Mouse (Mus musculus): Measurements from ENCODE around the gene Emb. TPM values are rescaled to one million over a fixed set of nuclear protein-coding genes. Genes with fewer than 3 reads are reported as not detected.

Emb gene
- polyA plus RNA-seq, 1 experiment from 2014 or later = 46.3 TPM

- Histone ChIP-seq H3K4me1 (peaks cover 15% of the 10 kb centered on the region), H3K36me3 (no peaks in the 10 kb centered on the region), H3K4me3 (no peak overlapping the region), H3K9ac (no peak overlapping the region), H3K27ac (no peak overlapping the region), H3K9me3 (no peaks in the 10 kb centered on the region), H3K4me2 (peak overlapping the region; percentile 1; the same call in 1 of the 2 replicates), H3K27me3 (peaks cover 6% of the 10 kb centered on the region; the same call in 1 of the 2 replicates)
- WGBS = 33% methylated on average over 5 of the region's 5 CpGs
- no peak for ATAC-seq (ENCODE audit: insufficient number of reproducible peaks, insufficient read depth, low FRiP score, low TSS enrichment, low read depth)
Observed at GRCm38 (mm10) chr13:117223125-117223524, 14.8 kb downstream of the Emb start.

GRCm38 (mm10) chr13:117224901-117225300, 16.6 kb downstream of the Emb start:
- Histone ChIP-seq H3K27me3 (peaks cover 6% of the 10 kb centered on the region; the same call in 1 of the 2 replicates), H3K9ac (no peak overlapping the region), H3K36me3 (no peaks in the 10 kb centered on the region), H3K4me3 (no peak overlapping the region), H3K4me1 (peaks cover 14% of the 10 kb centered on the region), H3K4me2 (no peak overlapping the region), H3K27ac (no peak overlapping the region), H3K9me3 (no peaks in the 10 kb centered on the region)
- ATAC-seq (ENCODE audit: insufficient number of reproducible peaks, insufficient read depth, low FRiP score, low TSS enrichment, low read depth) = no peak
- 60% methylated on average over 2 of the region's 2 CpGs for WGBS

GRCm38 (mm10) chr13:117225561-117225960, 17.2 kb downstream of the Emb start:
- H3K36me3 ChIP-seq = no peaks in the 10 kb centered on the region
- 68% methylated on average over 6 of the region's 6 CpGs for WGBS
- H3K9me3 ChIP-seq = no peaks in the 10 kb centered on the region
- H3K4me1 ChIP-seq = peaks cover 8% of the 10 kb centered on the region
- no peak overlapping the region for H3K4me3 ChIP-seq
- no peaks in the 10 kb centered on the region for H3K27me3 ChIP-seq
- no peak overlapping the region for H3K27ac ChIP-seq
- H3K9ac ChIP-seq = no peak overlapping the region
- no peak overlapping the region for H3K4me2 ChIP-seq
- ATAC-seq (ENCODE audit: insufficient number of reproducible peaks, insufficient read depth, low FRiP score, low TSS enrichment, low read depth) = no peak

GRCm38 (mm10) chr13:117230371-117231110, 22.2 kb downstream of the Emb start:
- 0 out of 2 replicates have a peak, but pooled peaks have one; percentile 24 for ATAC-seq (ENCODE audit: insufficient number of reproducible peaks, insufficient read depth, low FRiP score, low TSS enrichment, low read depth)

GRCm38 (mm10) chr13:117233808-117234207, 25.5 kb downstream of the Emb start:
- H3K4me2 ChIP-seq = no peak overlapping the region
- no peaks in the 10 kb centered on the region for H3K27me3 ChIP-seq
- H3K9me3 ChIP-seq = no peaks in the 10 kb centered on the region
- ATAC-seq (ENCODE audit: insufficient number of reproducible peaks, insufficient read depth, low FRiP score, low TSS enrichment, low read depth) = no peak
- H3K27ac ChIP-seq = peak overlapping the region; percentile 72
- H3K4me1 ChIP-seq = peaks cover 21% of the 10 kb centered on the region
- no peak overlapping the region for H3K4me3 ChIP-seq
- no peak overlapping the region for H3K9ac ChIP-seq
- 91% methylated on average over 8 of the region's 8 CpGs for WGBS
- H3K36me3 ChIP-seq = no peaks in the 10 kb centered on the region

More at GRCm38 (mm10) chr13:117230371-117231110, 22.2 kb downstream of the Emb start:
- 64% methylated on average over 6 of the region's 6 CpGs for WGBS
- H3K4me1 ChIP-seq = peaks cover 8% of the 10 kb centered on the region
- H3K36me3 ChIP-seq = no peaks in the 10 kb centered on the region
- no peak overlapping the region for H3K27ac ChIP-seq
- H3K9me3 ChIP-seq = no peaks in the 10 kb centered on the region
- H3K4me2 ChIP-seq = no peak overlapping the region
- H3K27me3 ChIP-seq = no peaks in the 10 kb centered on the region
- no peak overlapping the region for H3K9ac ChIP-seq
- H3K4me3 ChIP-seq = no peak overlapping the region

GRCm38 (mm10) chr13:117234486-117234885, 26.1 kb downstream of the Emb start:
- 40% methylated on average over 7 of the region's 7 CpGs for WGBS
- Histone ChIP-seq H3K27me3 (no peaks in the 10 kb centered on the region), H3K27ac (no peak overlapping the region), H3K4me1 (peaks cover 21% of the 10 kb centered on the region), H3K36me3 (no peaks in the 10 kb centered on the region), H3K9me3 (no peaks in the 10 kb centered on the region), H3K4me2 (no peak overlapping the region), H3K9ac (no peak overlapping the region), H3K4me3 (no peak overlapping the region)
- ATAC-seq (ENCODE audit: insufficient number of reproducible peaks, insufficient read depth, low FRiP score, low TSS enrichment, low read depth) = no peak

- H3K9ac ChIP-seq = no peak overlapping the region
- H3K4me3 ChIP-seq = no peak overlapping the region
- no peaks in the 10 kb centered on the region for H3K27me3 ChIP-seq
- WGBS = 24% methylated on average over 11 of the region's 11 CpGs
- peak overlapping the region; percentile 22; the same call in 1 of the 2 replicates for H3K4me2 ChIP-seq
- ATAC-seq (ENCODE audit: insufficient number of reproducible peaks, insufficient read depth, low FRiP score, low TSS enrichment, low read depth) = peak; percentile 38; the same call in 1 of the 2 replicates
- no peaks in the 10 kb centered on the region for H3K36me3 ChIP-seq
- peak overlapping the region; percentile 18; the same call in 1 of the 2 replicates for H3K27ac ChIP-seq
- peaks cover 24% of the 10 kb centered on the region for H3K4me1 ChIP-seq
- H3K9me3 ChIP-seq = no peaks in the 10 kb centered on the region
Observed at GRCm38 (mm10) chr13:117235530-117236212, 27.3 kb downstream of the Emb start.

GRCm38 (mm10) chr13:117237111-117237510, 28.8 kb downstream of the Emb start:
- Histone ChIP-seq H3K4me2 (no peak overlapping the region), H3K27me3 (no peaks in the 10 kb centered on the region), H3K4me1 (peaks cover 24% of the 10 kb centered on the region), H3K9me3 (no peaks in the 10 kb centered on the region), H3K4me3 (no peak overlapping the region), H3K9ac (no peak overlapping the region), H3K36me3 (no peaks in the 10 kb centered on the region), H3K27ac (no peak overlapping the region)
- ATAC-seq (ENCODE audit: insufficient number of reproducible peaks, insufficient read depth, low FRiP score, low TSS enrichment, low read depth) = no peak
- WGBS = 92% methylated on average over 4 of the region's 4 CpGs

GRCm38 (mm10) chr13:117242063-117242462, 33.7 kb downstream of the Emb start:
- Histone ChIP-seq H3K4me2 (no peak overlapping the region), H3K4me3 (no peak overlapping the region), H3K27me3 (no peaks in the 10 kb centered on the region), H3K9me3 (no peaks in the 10 kb centered on the region), H3K9ac (no peak overlapping the region), H3K4me1 (peaks cover 4% of the 10 kb centered on the region; the same call in 1 of the 2 replicates), H3K27ac (no peak overlapping the region), H3K36me3 (no peaks in the 10 kb centered on the region)
- no peak for ATAC-seq (ENCODE audit: insufficient number of reproducible peaks, insufficient read depth, low FRiP score, low TSS enrichment, low read depth)
- 85% methylated on average over 3 of the region's 3 CpGs for WGBS

GRCm38 (mm10) chr13:117242621-117243020, 34.3 kb downstream of the Emb start:
- Histone ChIP-seq H3K9ac (no peak overlapping the region), H3K9me3 (no peaks in the 10 kb centered on the region), H3K4me3 (no peak overlapping the region), H3K27ac (no peak overlapping the region), H3K27me3 (no peaks in the 10 kb centered on the region), H3K36me3 (no peaks in the 10 kb centered on the region), H3K4me2 (no peak overlapping the region), H3K4me1 (peaks cover 3% of the 10 kb centered on the region; the same call in 1 of the 2 replicates)
- no peak for ATAC-seq (ENCODE audit: insufficient number of reproducible peaks, insufficient read depth, low FRiP score, low TSS enrichment, low read depth)
- 83% methylated on average over 5 of the region's 5 CpGs for WGBS

- Histone ChIP-seq H3K27me3 (no peaks in the 10 kb centered on the region), H3K4me2 (no peak overlapping the region), H3K27ac (no peak overlapping the region), H3K9me3 (0 out of 2 replicates have a peak, but pooled peaks cover 2% of the 10 kb centered on the region), H3K36me3 (no peaks in the 10 kb centered on the region), H3K4me1 (no peaks in the 10 kb centered on the region), H3K9ac (no peak overlapping the region), H3K4me3 (no peak overlapping the region)
- WGBS = 78% methylated on average over 4 of the region's 4 CpGs
- ATAC-seq (ENCODE audit: insufficient number of reproducible peaks, insufficient read depth, low FRiP score, low TSS enrichment, low read depth) = no peak
Observed at GRCm38 (mm10) chr13:117260704-117261103, 52.4 kb downstream of the Emb start.

GRCm38 (mm10) chr13:117266156-117266555, 57.8 kb downstream of the Emb start:
- 59% methylated on average over 2 of the region's 2 CpGs for WGBS
- H3K4me1 ChIP-seq = no peaks in the 10 kb centered on the region
- H3K36me3 ChIP-seq = 0 out of 2 replicates have a peak, but pooled peaks cover 7% of the 10 kb centered on the region
- no peak overlapping the region for H3K4me2 ChIP-seq
- no peak overlapping the region for H3K9ac ChIP-seq
- H3K27ac ChIP-seq = no peak overlapping the region
- no peaks in the 10 kb centered on the region for H3K27me3 ChIP-seq
- no peaks in the 10 kb centered on the region for H3K9me3 ChIP-seq
- ATAC-seq (ENCODE audit: insufficient number of reproducible peaks, insufficient read depth, low FRiP score, low TSS enrichment, low read depth) = no peak
- no peak overlapping the region for H3K4me3 ChIP-seq
